Mouse (Mus musculus) lung, embryonic 14.5 days (tissue): Measurements from ENCODE around the gene Hipk2. TPM values are rescaled to one million over a fixed set of nuclear protein-coding genes. Genes with fewer than 3 reads are reported as not detected.

ENCODE experiments used
- ATAC-seq: fragments of 200-750 bp; cut with Nextera tagmentation; 2 replicates; pipeline ENCODE4 v1.8.0; 2017; ENCODE audit warnings: mild to moderate bottlenecking, moderate TSS enrichment, moderate library complexity; ENCODE audit not compliant: insufficient read depth
- DNase-seq: peaks from one replicate; pipeline ENCODE4 v3.0.0-alpha.2; 2015
- H3K27ac ChIP-seq: fragments of 300-500 bp; sonication (generic); 2 replicates; pipeline ENCODE4 v1.5.1; 2014; ENCODE audit warnings: low read depth, mild to moderate bottlenecking, moderate library complexity
- H3K27me3 ChIP-seq: fragments of 300-500 bp; sonication (generic); 2 replicates; pipeline ENCODE4 v1.6.1; 2014; ENCODE audit warnings: low read length, control low read depth; ENCODE audit not compliant: insufficient read depth
- H3K36me3 ChIP-seq: fragments of 300-500 bp; sonication (generic); 2 replicates; pipeline ENCODE4 v1.6.1; 2014; ENCODE audit warnings: control low read depth; ENCODE audit not compliant: insufficient read depth
- H3K4me1 ChIP-seq: fragments of 300-500 bp; sonication (generic); 2 replicates; pipeline ENCODE4 v1.6.1; 2014; ENCODE audit warnings: antibody characterized with exemption, control low read depth; ENCODE audit not compliant: insufficient read depth
- H3K4me2 ChIP-seq: fragments of 300-500 bp; sonication (generic); 2 replicates; pipeline ENCODE4 v1.6.1; 2014; ENCODE audit warnings: mild to moderate bottlenecking
- H3K4me3 ChIP-seq: fragments of 300-500 bp; sonication (generic); 2 replicates; pipeline ENCODE4 v1.5.1; 2014; ENCODE audit warnings: low read depth, low read length
- H3K9ac ChIP-seq: fragments of 300-500 bp; sonication (generic); 2 replicates; pipeline ENCODE4 v1.6.1; 2014
- H3K9me3 ChIP-seq: fragments of 300-500 bp; sonication (generic); 2 replicates; pipeline ENCODE4 v1.6.1; 2016; ENCODE audit warnings: low read depth, low read length, control low read depth
- CTCF ChIP-seq: IDR thresholded peaks from 2 replicates; pipeline ENCODE4 v1.5.1; 2016; ENCODE audit warnings: antibody characterized with exemption, low read depth
- WGBS: fragments of 180-500 bp; shearing (Covaris S2); extraction: QIAGEN DNeasy Blood & Tissue Kit; methylation state at CpG from one replicate; pipeline ENCODE4 v1.1.7; 2014; 5-methylcytosine and 5-hydroxymethylcytosine counted together
- polyA plus RNA-seq: library from polyadenylated mRNA; unstranded; fragments of >200 nt; fragmentation: Nextera tagmentation; extraction: Ambion mirVana; gene quantifications from 2 replicates; pipeline ENCODE4 v1.2.1, GENCODE M21; 2014

Hipk2 gene
- polyA plus RNA-seq, 1 experiment from 2014 or later = 20.8 TPM

DNA sequence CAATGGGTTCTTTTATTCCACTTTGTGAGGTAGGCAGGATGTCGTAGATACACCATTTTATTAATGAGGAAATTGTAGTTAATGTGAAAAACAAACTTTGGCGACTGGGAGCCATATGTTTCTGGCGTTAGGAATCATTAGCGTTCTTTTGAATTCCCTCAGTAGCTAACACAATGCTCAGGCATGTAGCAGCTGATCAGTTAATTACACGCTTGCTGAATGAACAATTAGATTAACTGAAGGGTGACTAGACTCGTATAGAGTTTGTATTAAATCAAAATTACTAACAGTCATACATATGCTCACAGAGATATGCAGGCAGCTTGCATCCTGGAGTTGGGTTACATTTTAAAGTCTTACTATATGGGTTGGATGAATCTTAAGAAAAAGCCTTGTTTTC is 156.7 kb downstream of the Hipk2 start:
- Histone ChIP-seq H3K9ac (no peak overlapping the region), H3K36me3 (peaks cover 71% of the 10 kb centered on the region), H3K4me1 (no peaks in the 10 kb centered on the region), H3K27ac (no peak overlapping the region), H3K4me2 (no peak overlapping the region), H3K9me3 (no peaks in the 10 kb centered on the region), H3K4me3 (no peak overlapping the region), H3K27me3 (no peaks in the 10 kb centered on the region)
- WGBS = 89% methylated on average over 6 of the region's 6 CpGs
- no peak for ATAC-seq
- TF ChIP-seq CTCF = no peak
- DNase-seq = no peak

- no peaks in the 10 kb centered on the region for H3K27me3 ChIP-seq
- peaks cover 76% of the 10 kb centered on the region for H3K36me3 ChIP-seq
- no peak overlapping the region for H3K27ac ChIP-seq
- H3K4me2 ChIP-seq = no peak overlapping the region
- H3K4me3 ChIP-seq = no peak overlapping the region
- no peak for ATAC-seq
- H3K9me3 ChIP-seq = no peaks in the 10 kb centered on the region
- TF ChIP-seq CTCF = no peak
- WGBS = 91% methylated on average over 7 of the region's 7 CpGs
- no peak for DNase-seq
- H3K9ac ChIP-seq = no peak overlapping the region
- no peaks in the 10 kb centered on the region for H3K4me1 ChIP-seq
Observed at GRCm38 (mm10) chr6:38718625-38719024, 157.3 kb downstream of the Hipk2 start.

- Histone ChIP-seq H3K36me3 (peaks cover 86% of the 10 kb centered on the region), H3K9ac (no peak overlapping the region), H3K4me1 (no peaks in the 10 kb centered on the region), H3K27ac (no peak overlapping the region), H3K4me2 (no peak overlapping the region), H3K27me3 (no peaks in the 10 kb centered on the region), H3K4me3 (no peak overlapping the region), H3K9me3 (no peaks in the 10 kb centered on the region)
- DNase-seq = no peak
- no peak for ATAC-seq
- WGBS = 84% methylated on average over 16 of the region's 16 CpGs
- no peak for TF ChIP-seq CTCF
Observed at GRCm38 (mm10) chr6:38715881-38716280, 160.1 kb downstream of the Hipk2 start.

- no peak for DNase-seq
- Histone ChIP-seq H3K4me2 (no peak overlapping the region), H3K27me3 (no peaks in the 10 kb centered on the region), H3K36me3 (peaks cover 89% of the 10 kb centered on the region), H3K27ac (no peak overlapping the region), H3K9ac (no peak overlapping the region), H3K9me3 (no peaks in the 10 kb centered on the region), H3K4me3 (no peak overlapping the region), H3K4me1 (no peaks in the 10 kb centered on the region)
- TF ChIP-seq CTCF = no peak
- 78% methylated on average over 19 of the region's 19 CpGs for WGBS
- no peak for ATAC-seq
Observed at GRCm38 (mm10) chr6:38713957-38714898, 161.7 kb downstream of the Hipk2 start.

DNA sequence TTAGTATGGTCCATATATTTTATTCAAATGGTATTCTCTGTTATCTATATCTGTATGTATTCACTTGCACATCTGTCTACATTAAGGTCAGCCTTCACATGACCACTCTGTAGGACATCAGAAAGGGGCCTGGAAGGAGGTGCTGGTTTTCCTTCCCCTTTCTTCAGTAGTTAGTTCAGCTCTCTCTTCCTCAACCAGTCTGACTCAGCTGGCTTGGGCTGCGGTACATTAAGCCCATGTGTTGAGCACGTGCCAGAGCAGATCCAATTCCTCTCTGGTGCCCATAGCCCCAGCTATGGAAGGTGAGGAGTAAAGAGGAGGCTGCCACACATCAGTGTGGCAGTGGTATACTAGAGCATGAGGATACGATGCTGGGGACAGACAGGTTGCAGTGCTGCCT is 165.5 kb downstream of the Hipk2 start:
- Histone ChIP-seq H3K4me1 (no peaks in the 10 kb centered on the region), H3K27me3 (no peaks in the 10 kb centered on the region), H3K9me3 (no peaks in the 10 kb centered on the region), H3K9ac (no peak overlapping the region), H3K4me2 (no peak overlapping the region), H3K36me3 (peaks cover 76% of the 10 kb centered on the region), H3K4me3 (no peak overlapping the region), H3K27ac (no peak overlapping the region)
- TF ChIP-seq CTCF = no peak
- no peak for ATAC-seq
- no peak for DNase-seq
- 90% methylated on average over 3 of the region's 3 CpGs for WGBS

DNA sequence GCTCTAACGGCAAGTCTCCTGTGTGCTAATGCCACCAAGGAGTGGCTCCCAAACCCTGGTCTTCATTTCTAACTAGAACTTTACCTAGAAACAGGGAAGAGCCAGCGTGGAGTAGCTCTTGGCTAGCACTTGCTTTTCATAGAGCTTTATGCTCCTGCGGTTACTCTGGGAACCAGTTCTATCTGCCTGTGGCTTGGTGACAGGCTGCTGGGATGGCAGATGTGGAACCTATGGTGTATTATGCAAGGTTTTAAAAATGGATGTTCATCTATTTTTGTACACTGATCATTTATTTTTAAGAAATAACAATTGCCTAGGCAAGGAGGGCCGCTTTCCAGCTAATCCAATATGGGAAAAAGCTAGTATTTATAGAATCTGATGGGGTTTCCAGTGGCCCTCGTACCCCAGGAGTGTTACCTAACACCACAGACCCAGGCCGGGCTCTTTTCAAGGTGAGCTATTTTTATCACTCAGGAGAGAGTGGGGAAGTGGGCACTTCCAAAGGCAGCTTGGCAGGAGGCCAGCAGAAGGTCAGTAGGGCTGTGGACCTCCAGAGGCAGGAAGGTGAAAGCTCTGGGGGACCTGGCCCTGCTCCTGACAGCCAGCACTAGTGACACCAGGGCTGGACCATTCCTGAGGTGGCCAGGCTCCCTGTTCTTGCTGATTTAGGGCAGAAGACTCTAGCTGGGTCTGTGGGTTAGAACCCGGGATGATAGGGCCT is 171.5 kb downstream of the Hipk2 start:
- H3K4me3 ChIP-seq = no peak overlapping the region
- no peaks in the 10 kb centered on the region for H3K27me3 ChIP-seq
- H3K27ac ChIP-seq = no peak overlapping the region
- DNase-seq (peak; percentile 37), ATAC-seq (no peak)
- peaks cover 65% of the 10 kb centered on the region for H3K36me3 ChIP-seq
- no peak overlapping the region for H3K4me2 ChIP-seq
- no peak for TF ChIP-seq CTCF
- no peaks in the 10 kb centered on the region for H3K4me1 ChIP-seq
- 72% methylated on average over 7 of the region's 7 CpGs for WGBS
- H3K9ac ChIP-seq = no peak overlapping the region
- H3K9me3 ChIP-seq = no peaks in the 10 kb centered on the region

- DNase-seq (no peak), ATAC-seq (no peak)
- 82% methylated on average over 6 of the region's 6 CpGs for WGBS
- Histone ChIP-seq H3K4me1 (no peaks in the 10 kb centered on the region), H3K4me3 (no peak overlapping the region), H3K36me3 (peaks cover 66% of the 10 kb centered on the region), H3K27me3 (no peaks in the 10 kb centered on the region), H3K27ac (no peak overlapping the region), H3K9ac (no peak overlapping the region), H3K9me3 (no peaks in the 10 kb centered on the region), H3K4me2 (no peak overlapping the region)
- TF ChIP-seq CTCF = no peak
Observed at GRCm38 (mm10) chr6:38703526-38703925, 172.4 kb downstream of the Hipk2 start.
